Mouse (Mus musculus) kidney, adult 11 months (tissue): ENCODE measurements around the gene Prkce.

Experiments used
- DNase-seq: peaks from one replicate; pipeline ENCODE4 v3.0.0; 2022

The Prkce gene

GRCm38 (mm10) chr17:86338328-86338727, 170.7 kb downstream of the Prkce start:
- DNase-seq = no peak

GRCm38 (mm10) chr17:86344032-86344431, 176.4 kb downstream of the Prkce start:
- DNase-seq = no peak

GRCm38 (mm10) chr17:86345234-86346005, 177.8 kb downstream of the Prkce start:
- no peak for DNase-seq

GRCm38 (mm10) chr17:86350236-86350635, 182.7 kb downstream of the Prkce start:
- peak; percentile 45 for DNase-seq

DNA sequence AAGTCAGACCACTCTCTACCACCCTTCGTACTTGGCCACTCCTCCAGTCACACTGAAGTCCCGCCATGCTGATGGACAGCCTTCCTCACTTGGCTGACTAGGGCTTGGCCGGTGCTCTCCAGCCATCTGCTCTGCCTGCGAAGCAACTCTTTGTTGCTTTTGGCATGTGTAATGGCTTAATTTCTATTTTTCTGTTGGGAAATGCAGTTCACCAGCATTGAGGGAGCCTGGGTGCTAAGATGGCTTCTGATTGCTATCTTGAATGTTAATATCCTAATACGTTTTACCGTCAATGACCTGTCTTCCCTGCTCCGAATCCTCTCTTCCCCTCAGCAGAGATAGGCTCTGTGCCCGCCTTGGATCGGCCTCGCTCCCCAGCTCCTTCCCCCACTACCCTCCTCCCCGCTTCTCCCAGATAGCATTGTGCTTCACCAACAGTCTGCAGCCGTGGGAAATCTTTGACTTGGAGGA, 183.2 kb downstream of the Prkce start:
- DNase-seq = no peak

DNA sequence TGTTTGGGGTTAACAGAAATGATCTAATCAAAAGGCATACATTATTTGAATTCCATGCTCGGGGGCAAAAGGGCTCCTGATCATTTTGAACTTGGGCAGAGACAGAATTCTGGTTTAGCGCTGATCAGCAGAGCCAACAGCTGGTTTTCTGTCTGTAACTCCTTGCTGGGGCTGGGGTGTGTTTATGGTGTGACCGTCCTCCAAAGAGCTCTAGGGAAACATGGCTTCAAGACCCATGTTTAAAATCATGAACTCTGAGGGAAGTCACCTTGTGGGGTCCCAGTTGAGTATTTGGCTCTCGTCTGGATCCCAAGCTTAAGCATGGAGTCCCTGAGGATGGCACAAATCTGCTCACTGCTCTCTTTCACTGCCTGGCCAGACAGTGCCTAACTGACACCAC, 183.7 kb downstream of the Prkce start:
- DNase-seq = no peak

DNA sequence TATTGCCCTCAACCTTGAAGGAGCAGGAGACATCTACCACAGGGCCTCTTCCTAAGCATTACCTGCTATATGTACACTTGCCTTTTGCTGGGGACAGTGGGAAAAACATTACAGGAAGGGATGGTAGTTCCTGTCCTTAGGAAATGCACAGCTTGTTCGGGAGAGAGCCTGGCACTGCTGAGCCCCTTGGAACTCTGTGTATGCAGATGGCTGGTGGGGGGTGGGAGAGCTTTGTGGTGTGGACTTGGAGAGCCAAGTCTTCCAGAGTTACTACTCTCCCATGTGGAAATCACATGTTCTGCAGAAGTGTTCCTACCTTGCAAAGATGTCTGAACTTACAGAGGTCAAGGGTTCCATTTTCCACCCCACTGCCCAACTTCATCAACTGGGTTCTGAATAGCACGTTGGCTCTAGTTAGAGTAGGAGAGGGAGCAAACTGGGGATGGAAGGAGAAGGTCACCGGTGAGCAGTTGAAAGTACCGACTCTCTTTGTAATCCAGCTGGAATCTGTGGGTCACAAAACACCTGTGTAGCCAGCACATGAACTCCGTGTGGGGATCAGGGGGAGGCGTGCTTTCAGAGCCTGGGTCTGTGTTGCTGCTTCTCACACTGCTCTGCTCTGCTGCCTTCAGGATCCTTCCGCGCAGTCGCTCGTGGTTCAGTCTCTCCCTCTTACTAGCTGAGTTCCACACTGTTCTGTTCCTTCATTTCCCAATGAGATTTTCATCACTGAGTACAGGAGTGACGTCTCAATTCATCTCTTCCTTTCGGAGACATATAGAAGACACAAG, 184.9 kb downstream of the Prkce start:
- DNase-seq = no peak

DNA sequence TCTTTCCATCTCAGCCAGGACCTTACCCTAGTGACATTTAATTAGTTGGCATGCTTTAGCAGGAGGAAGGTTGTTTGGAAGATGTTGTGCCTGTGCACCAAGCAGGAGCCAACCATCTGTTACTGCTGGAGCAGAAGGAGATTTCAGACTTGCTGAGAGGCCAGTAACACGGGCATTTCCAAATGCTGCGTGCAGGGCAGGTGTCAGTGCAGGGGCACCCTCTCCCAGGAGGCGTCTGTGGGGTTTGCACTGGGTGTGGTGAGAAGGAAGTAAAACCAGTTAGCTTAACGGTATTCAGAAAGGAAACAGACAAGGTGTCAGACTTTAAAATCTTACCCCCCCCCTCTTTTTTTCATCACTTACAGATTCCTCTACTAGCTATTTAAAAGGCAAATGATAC, 186.1 kb downstream of the Prkce start:
- DNase-seq = no peak

- DNase-seq = no peak
These were observed 186.5 kb downstream of the Prkce start for GRCm38 (mm10) chr17:86354101-86354500.

- no peak for DNase-seq
These were observed 187.3 kb downstream of the Prkce start for GRCm38 (mm10) chr17:86354896-86355295.

- no peak for DNase-seq
These were observed 187.7 kb downstream of the Prkce start for GRCm38 (mm10) chr17:86355318-86355717.

DNA sequence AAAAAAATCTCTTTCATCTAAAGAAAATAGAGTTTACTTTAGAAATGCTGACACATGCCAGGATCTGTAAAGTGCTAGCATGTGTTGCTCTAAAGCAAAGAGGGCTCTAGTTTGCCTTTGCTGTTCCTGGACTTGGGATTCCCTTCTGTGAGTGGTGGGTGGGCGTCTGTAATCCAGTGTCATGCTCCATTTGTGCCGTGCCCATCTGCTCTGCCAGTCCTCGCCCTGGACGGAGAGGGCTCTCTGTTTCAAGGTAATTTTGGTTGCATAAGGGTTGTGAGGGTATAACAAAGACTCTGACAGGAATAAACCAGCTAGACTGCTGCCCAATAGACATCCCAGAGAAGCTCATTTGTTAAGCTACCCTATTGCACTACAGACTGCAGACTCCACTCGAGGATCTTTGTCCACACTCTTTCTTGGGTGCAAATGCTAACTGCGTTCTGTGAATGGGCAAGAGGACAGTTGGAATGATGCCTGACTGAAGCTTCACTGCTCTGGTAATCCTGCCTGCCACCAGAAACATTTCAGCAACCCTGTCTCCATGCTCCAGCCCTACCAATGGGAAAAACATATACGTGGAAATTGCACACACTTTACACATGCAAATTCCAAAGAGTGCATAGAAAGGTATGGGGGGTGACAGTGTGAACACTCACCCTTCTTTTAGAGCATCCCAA, 188.3 kb downstream of the Prkce start:
- peak; percentile 42 for DNase-seq

- DNase-seq = no peak
These were observed 190.8 kb downstream of the Prkce start for GRCm38 (mm10) chr17:86358388-86358787.

- no peak for DNase-seq
These were observed 191.3 kb downstream of the Prkce start for GRCm38 (mm10) chr17:86358847-86359246.

DNA sequence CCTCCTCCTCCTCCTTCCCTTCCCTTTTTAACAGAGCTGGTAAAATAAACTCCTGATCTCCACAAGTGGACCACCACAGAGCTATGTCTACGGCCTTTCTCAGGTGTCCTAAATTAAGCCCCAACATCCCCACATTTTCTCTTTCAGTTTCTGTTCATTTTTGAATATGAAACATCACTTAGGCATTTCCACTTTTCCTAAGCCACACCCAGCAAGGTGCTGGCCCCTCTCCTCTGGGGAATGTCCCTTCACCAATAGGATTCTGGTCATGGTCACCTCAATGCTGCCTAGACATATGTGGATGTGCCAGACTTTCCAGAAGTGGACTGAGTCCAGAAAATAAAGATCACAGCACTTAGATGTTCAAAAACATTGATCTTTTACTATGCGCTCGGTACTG, 193.3 kb downstream of the Prkce start:
- DNase-seq = no peak

DNA sequence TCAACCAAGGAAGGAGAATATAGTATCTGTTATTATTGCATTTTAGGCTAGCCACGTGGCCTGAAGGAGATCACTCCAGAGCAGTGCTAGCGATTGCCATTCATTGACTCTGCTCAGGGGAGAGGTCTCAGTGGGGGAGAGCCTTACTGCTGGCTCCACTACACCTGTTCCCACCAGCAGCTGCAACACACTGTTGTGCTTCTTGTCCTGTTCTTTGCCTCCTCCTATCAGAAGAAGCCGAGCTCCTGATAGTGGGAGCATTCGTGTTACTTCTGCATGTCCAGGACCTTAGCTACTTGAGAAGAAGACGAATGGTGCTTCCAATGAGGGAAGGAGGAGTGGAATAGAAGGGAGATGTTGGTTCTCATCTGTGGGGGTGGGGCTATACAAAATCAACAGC, 195.8 kb downstream of the Prkce start:
- DNase-seq = no peak

DNA sequence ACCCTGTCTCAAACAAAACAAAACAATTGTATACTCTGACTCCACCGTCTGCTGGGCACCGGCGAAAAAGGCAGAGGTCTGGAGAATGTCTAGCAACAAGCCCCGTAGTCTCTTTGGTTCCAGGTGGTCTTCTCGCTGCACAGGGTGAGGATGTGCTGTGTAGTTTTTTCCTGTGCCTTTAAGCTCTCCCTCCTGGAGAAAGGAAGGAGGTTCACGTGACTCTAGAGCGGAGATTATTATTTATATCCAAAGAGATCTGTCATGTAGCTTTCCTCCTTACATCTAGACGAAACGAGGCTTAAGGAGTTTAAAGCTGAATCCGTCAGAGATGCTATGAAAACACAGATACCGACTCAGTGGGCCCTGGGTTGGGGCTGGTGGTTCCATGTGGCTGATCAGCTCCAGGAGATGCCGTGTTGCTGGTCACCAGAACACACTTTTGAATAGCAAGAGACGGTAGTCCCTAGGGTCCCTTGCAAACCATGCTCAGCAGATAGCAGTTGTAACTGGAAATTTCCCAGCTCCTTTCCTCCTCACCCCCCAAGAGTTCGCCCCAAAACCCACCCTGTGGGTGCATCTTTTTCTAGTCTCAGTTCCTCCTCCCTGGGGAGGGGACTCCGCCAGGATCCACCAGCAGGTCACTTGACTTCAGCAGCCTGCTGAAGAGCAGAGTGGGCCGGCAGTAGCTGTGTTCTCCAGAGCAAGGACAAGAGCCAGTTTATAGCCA, 196.9 kb downstream of the Prkce start:
- DNase-seq = no peak

- DNase-seq = no peak
These were observed 199.3 kb downstream of the Prkce start for GRCm38 (mm10) chr17:86366919-86367318.

DNA sequence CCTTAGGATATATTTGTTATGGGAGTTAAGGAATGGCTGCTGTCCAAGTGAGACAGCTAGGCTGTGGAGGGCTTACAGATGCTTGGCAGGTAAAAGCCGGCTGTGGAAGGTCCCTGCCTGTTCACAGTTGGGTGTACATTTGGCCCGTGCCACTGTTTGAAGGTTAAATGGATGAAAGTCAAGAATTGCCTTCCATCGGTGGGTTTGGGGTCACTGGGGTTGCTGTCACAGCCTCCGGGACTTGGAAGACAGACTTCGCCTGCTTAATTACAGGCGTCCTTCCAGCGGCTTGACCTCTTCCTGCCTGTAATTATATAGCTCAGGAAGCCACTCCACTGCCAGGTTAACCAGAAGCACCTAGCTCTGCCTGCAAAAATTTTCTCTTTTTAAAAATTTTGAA, 200.1 kb downstream of the Prkce start:
- DNase-seq = peak; percentile 36

DNA sequence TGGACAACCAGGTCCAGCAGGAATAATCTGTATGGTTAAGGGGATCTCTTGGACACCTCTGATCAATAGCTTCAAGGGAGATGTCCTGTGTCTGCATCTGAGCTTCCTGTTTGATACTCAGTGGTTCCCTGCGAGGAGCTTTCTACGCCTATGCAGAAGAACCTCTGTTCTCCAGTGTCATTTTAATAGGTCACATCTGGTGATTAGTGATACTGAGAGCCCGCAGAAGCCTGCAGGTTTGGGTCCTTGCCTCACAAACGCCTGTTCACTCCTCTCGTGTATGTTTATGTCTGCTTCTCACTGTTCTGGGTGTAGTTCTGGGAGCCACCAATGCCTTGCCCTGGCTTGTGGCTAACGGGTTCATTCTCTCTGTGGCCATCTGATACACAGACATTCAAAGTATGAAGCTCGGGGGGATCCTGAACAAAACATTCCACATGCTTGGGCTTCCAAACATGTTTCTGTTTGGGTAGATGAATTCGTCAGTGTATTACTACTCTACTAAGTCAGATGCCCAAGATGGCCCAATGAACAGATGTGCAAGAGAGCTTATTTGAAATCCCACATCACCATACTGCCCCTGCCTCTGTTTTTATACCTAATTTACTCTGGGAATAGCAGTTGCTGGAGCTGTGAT, 202.6 kb downstream of the Prkce start:
- DNase-seq = no peak

- no peak for DNase-seq
These were observed 203.5 kb downstream of the Prkce start for GRCm38 (mm10) chr17:86371101-86371561.

GRCm38 (mm10) chr17:86376389-86376788, 208.8 kb downstream of the Prkce start:
- no peak for DNase-seq
